Mouse (Mus musculus): Measurements from ENCODE around the gene Rasef.

DNA sequence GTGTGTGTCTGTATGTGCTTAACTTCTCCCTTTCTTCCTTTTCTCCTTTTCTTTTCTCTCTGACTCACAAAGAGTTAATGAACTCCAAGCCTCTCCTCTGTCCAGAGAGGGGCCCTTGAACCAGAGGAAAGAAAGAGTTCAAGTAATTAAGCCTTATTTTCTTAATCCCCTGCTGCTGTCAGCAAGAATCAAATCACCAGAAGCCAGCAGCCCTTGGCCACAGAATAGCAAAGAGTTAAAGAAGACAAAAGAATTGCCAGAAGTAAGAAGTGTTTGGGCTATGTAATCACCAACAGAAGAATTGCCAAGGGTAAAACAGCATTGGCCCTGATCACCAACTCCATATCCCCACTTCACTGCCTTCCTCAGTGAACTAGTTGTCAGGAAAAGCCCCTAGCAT is 20.2 kb downstream of the Rasef start:
- TF ChIP-seq POLR2A (IDR thresholded peaks at IDR 0.05; ENCODE audit: insufficient read length, low read depth) (no peak), POLR2AphosphoS2 (IDR thresholded peaks at IDR 0.05; ENCODE audit: insufficient read length, low read depth) (no peak), CEBPB (IDR thresholded peaks at IDR 0.05; ENCODE audit: insufficient read depth, poor library complexity, severe bottlenecking) (no peak), USF1 (IDR thresholded peaks at IDR 0.05; ENCODE audit: low read depth) (no peak), MAX (IDR thresholded peaks at IDR 0.05; ENCODE audit: low read depth) (no peak), E2F4 (IDR thresholded peaks at IDR 0.05; ENCODE audit: insufficient read depth) (no peak), MYOG (IDR thresholded peaks at IDR 0.05; ENCODE audit: control insufficient read depth in 1 of 3, insufficient read depth in 1 of 3, insufficient read length in 2 of 3, low read depth in 2 of 3) (no peak)
